Mouse (Mus musculus): ENCODE measurements at regions not wholly inside any gene's neighbourhood (a gene's known extent, or its start where the extent isn't known, plus 50 kb on each side); places are given as distances from the start of the nearest gene placed in this dataset.
"Not testable (repeated sequence)": the region's sequence is repeated elsewhere in the genome, so short reads cannot be mapped to it uniquely, and the experiment has no call there.

DNA sequence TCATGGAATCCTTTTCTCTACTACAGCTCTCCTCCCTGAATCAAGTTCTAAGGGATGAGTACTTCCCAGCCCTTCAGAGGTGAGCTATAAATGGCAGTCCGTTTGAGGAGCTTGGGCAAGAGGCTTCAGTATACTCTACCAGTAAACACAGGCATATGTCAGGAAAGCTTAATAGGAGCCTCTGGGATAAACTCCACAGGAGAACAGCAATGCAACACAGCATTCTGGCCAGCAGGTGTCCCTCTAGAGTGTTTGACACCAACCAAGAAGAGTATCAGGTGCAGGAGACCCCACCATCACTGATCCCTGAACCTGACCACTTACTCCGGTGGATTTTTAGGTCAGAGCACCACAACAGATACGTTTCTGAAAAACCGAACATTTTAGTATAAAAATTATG, 178.0 kb upstream of the Klf14 start:
- no peaks in the 10 kb centered on the region for H3K4me1 ChIP-seq (ENCODE audit: control insufficient read depth, insufficient read depth, low read length)
- H3K4me3 ChIP-seq (ENCODE audit: low read depth, low read length), result no peak overlapping the region
- H3K9ac ChIP-seq (replicated peaks; ENCODE audit: low read depth, low read length), result no peak overlapping the region
- no peaks in the 10 kb centered on the region for H3K27me3 ChIP-seq (ENCODE audit: control insufficient read depth, insufficient read depth, low read length)
- 63% methylated on average over 4 of the region's 4 CpGs for WGBS
- H3K27ac ChIP-seq (ENCODE audit: low read length), result no peak overlapping the region
- H3K36me3 ChIP-seq (ENCODE audit: control insufficient read depth, insufficient read depth, low read length), result no peaks in the 10 kb centered on the region
- H3K4me2 ChIP-seq (replicated peaks; ENCODE audit: low read depth, low read length), result no peak overlapping the region
- no peak for ATAC-seq (ENCODE audit: insufficient number of reproducible peaks, insufficient read depth, low FRiP score, low read depth)
- no peaks in the 10 kb centered on the region for H3K9me3 ChIP-seq (ENCODE audit: control insufficient read depth, low read depth, low read length)

DNA sequence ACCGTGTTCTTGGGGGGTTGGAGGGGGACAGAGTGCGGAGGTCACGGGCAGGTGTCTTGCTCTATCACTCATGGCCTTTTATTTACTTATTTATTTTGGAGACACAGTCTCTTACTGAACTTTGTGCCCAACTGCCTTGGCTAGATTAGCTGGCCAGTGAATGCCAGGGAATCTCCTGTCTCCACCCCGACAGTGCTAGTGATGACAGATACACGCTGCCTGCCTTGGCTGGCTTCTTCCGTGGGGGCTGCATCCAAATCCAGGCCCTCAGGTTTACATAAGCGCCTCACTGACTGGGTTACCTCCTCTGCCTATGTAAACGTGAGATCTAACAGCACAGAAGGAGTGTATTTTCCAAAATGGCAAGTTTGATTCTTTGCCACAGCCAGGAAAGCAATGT, 178.5 kb upstream of the Klf14 start:
- H3K9ac ChIP-seq (replicated peaks; ENCODE audit: low read depth, low read length), result no peak overlapping the region
- no peak for ATAC-seq (ENCODE audit: insufficient number of reproducible peaks, insufficient read depth, low FRiP score, low read depth)
- no peak overlapping the region for H3K4me2 ChIP-seq (replicated peaks; ENCODE audit: low read depth, low read length)
- no peaks in the 10 kb centered on the region for H3K4me1 ChIP-seq (ENCODE audit: control insufficient read depth, insufficient read depth, low read length)
- H3K27me3 ChIP-seq (ENCODE audit: control insufficient read depth, insufficient read depth, low read length), result no peaks in the 10 kb centered on the region
- no peak overlapping the region for H3K27ac ChIP-seq (ENCODE audit: low read length)
- 70% methylated on average over 8 of the region's 8 CpGs for whole genome bisulfite sequencing
- no peak overlapping the region for H3K4me3 ChIP-seq (ENCODE audit: low read depth, low read length)
- H3K9me3 ChIP-seq (ENCODE audit: control insufficient read depth, low read depth, low read length), result no peaks in the 10 kb centered on the region
- no peaks in the 10 kb centered on the region for H3K36me3 ChIP-seq (ENCODE audit: control insufficient read depth, insufficient read depth, low read length)

DNA sequence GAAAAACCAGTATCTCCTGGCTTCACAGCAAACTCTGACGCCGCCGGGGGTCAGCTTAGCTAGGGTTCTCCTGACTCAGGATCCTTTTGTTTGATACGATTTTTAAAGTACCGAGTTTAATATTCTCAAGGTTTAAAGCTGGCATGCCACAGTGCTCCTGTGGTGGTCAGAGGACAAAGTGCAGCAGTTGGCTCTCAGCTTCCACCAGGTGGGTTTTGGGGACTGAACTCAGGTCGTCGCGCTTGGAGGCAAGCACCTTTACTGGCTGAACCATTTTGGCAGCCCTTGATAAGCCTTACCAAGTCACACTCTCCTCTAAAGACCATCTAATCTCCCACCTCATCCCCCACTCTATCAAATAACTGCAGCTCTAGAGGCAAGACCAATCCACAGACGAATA, 181.1 kb upstream of the Klf14 start:
- WGBS, result 81% methylated on average over 9 of the region's 9 CpGs

DNA sequence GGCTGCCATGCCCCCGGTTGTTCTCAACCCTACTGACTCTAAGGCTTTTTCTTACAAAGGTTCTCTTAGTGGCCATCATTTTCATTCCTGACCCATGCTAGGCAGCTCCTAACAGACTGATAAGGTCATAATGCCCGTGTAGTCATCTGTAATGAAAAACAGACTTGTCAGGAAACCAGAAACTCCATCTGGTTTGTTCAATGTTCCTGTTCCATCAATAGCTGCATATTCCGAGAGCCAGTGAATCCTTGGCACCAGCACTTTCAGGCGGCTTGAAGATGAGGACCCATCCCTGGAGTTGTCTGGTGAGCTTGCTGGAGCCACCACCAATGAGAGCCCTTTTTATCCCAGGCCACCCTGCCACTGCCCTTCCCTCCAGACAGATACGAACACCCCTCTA, 181.7 kb upstream of the Klf14 start:
- H3K4me1 ChIP-seq (ENCODE audit: control insufficient read depth, insufficient read depth, low read length), result no peaks in the 10 kb centered on the region
- no peaks in the 10 kb centered on the region for H3K36me3 ChIP-seq (ENCODE audit: control insufficient read depth, insufficient read depth, low read length)
- no peaks in the 10 kb centered on the region for H3K9me3 ChIP-seq (ENCODE audit: control insufficient read depth, low read depth, low read length)
- H3K9ac ChIP-seq (replicated peaks; ENCODE audit: low read depth, low read length), result no peak overlapping the region
- 82% methylated on average over 5 of the region's 5 CpGs for WGBS
- H3K27ac ChIP-seq (ENCODE audit: low read length), result no peak overlapping the region
- no peaks in the 10 kb centered on the region for H3K27me3 ChIP-seq (ENCODE audit: control insufficient read depth, insufficient read depth, low read length)
- no peak overlapping the region for H3K4me3 ChIP-seq (ENCODE audit: low read depth, low read length)
- no peak for ATAC-seq (ENCODE audit: insufficient number of reproducible peaks, insufficient read depth, low FRiP score, low read depth)
- H3K4me2 ChIP-seq (replicated peaks; ENCODE audit: low read depth, low read length), result no peak overlapping the region

More for the DNA sequence above, 181.1 kb upstream of the Klf14 start:
- no peak for ATAC-seq (ENCODE audit: insufficient number of reproducible peaks, insufficient read depth, low FRiP score, low read depth)
- Histone ChIP-seq H3K4me1 (ENCODE audit: control insufficient read depth, insufficient read depth, low read length) (no peaks in the 10 kb centered on the region), H3K4me3 (ENCODE audit: low read depth, low read length) (no peak overlapping the region), H3K36me3 (ENCODE audit: control insufficient read depth, insufficient read depth, low read length) (no peaks in the 10 kb centered on the region), H3K27ac (ENCODE audit: low read length) (no peak overlapping the region), H3K4me2 (replicated peaks; ENCODE audit: low read depth, low read length) (no peak overlapping the region), H3K27me3 (ENCODE audit: control insufficient read depth, insufficient read depth, low read length) (no peaks in the 10 kb centered on the region), H3K9me3 (ENCODE audit: control insufficient read depth, low read depth, low read length) (no peaks in the 10 kb centered on the region), H3K9ac (replicated peaks; ENCODE audit: low read depth, low read length) (no peak overlapping the region)

DNA sequence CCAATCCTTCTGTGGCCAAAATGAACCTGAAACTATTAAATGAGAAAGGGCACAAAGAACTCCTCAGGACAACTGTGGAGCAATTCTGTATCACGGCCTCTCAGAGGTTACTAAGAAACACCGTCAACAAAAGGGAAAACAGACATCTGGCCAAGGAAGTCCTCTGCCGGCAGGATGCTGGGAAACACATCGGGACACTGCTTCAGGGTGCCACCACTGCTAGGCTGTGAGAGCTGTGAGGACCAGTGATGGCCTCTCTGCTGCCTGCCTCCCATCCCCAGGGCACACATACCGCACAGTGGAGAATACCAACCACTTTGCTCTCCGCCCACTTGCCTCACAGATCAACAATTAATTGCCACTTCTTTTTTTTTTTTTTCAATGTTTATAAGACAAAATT, 182.6 kb upstream of the Klf14 start:
- Histone ChIP-seq H3K27me3 (ENCODE audit: control insufficient read depth, insufficient read depth, low read length) (no peaks in the 10 kb centered on the region), H3K4me3 (ENCODE audit: low read depth, low read length) (no peak overlapping the region), H3K9me3 (ENCODE audit: control insufficient read depth, low read depth, low read length) (no peaks in the 10 kb centered on the region), H3K9ac (replicated peaks; ENCODE audit: low read depth, low read length) (no peak overlapping the region), H3K4me2 (replicated peaks; ENCODE audit: low read depth, low read length) (no peak overlapping the region), H3K27ac (ENCODE audit: low read length) (no peak overlapping the region), H3K4me1 (ENCODE audit: control insufficient read depth, insufficient read depth, low read length) (no peaks in the 10 kb centered on the region), H3K36me3 (ENCODE audit: control insufficient read depth, insufficient read depth, low read length) (no peaks in the 10 kb centered on the region)
- no peak for ATAC-seq (ENCODE audit: insufficient number of reproducible peaks, insufficient read depth, low FRiP score, low read depth)
- WGBS, result 80% methylated on average over 6 of the region's 6 CpGs

DNA sequence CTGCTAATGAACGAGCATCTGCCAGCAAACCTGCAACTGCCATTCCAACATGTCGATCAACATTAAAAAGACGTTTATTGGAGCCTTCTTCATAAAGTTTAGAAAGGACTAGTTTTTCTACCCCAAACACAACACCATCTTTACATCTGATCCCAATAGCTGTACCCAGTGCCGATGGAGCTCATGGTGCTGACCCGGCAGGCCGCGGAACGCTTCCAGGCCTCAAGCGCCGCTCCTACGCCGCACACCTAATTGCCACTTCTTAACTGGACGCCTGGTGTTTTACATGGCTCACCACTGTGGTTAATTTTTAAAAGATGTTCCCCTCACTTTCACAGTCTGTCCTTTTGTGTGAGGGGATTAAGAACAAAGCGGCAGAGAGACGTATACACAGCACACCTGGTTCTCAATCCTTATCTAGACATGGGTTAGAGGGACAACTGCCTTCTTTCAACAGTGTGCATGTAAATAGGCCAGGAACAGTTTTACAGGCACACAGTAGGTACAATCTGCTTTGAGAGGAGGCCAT, 183.7 kb upstream of the Klf14 start:
- not testable (repeated sequence) for H3K9me3 ChIP-seq (ENCODE audit: control insufficient read depth, low read depth, low read length); H3K4me3 ChIP-seq (ENCODE audit: low read depth, low read length); H3K9ac ChIP-seq (replicated peaks; ENCODE audit: low read depth, low read length); H3K4me1 ChIP-seq (ENCODE audit: control insufficient read depth, insufficient read depth, low read length); H3K36me3 ChIP-seq (ENCODE audit: control insufficient read depth, insufficient read depth, low read length); H3K27me3 ChIP-seq (ENCODE audit: control insufficient read depth, insufficient read depth, low read length); H3K27ac ChIP-seq (ENCODE audit: low read length); H3K4me2 ChIP-seq (replicated peaks; ENCODE audit: low read depth, low read length); ATAC-seq (ENCODE audit: insufficient number of reproducible peaks, insufficient read depth, low FRiP score, low read depth)
- WGBS, result 91% methylated on average over 15 of the region's 15 CpGs

DNA sequence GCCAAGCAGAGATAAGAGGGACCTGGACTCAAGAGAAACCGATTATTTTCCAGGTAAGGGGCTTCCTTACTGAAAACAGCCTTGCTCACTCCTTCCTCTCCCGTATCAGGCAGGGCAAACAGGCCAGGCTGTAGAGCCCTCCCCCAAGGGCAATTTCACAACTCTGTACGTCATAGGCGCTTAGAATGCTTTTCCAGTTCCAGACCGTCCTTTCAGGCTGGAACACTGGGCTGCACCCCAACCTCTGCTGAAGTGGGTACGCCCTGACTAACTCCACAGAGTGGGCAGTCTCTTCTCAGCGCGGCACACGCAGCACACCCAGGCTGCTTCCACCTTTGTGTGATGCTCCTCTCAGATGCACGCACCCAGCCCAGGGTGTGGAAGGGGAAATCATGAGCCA, 186.8 kb upstream of the Klf14 start:
- Histone ChIP-seq H3K36me3 (ENCODE audit: control insufficient read depth, insufficient read depth, low read length) (no peaks in the 10 kb centered on the region), H3K4me1 (ENCODE audit: control insufficient read depth, insufficient read depth, low read length) (no peaks in the 10 kb centered on the region), H3K4me3 (ENCODE audit: low read depth, low read length) (no peak overlapping the region), H3K4me2 (replicated peaks; ENCODE audit: low read depth, low read length) (no peak overlapping the region), H3K9ac (replicated peaks; ENCODE audit: low read depth, low read length) (no peak overlapping the region), H3K27me3 (ENCODE audit: control insufficient read depth, insufficient read depth, low read length) (no peaks in the 10 kb centered on the region), H3K9me3 (ENCODE audit: control insufficient read depth, low read depth, low read length) (no peaks in the 10 kb centered on the region), H3K27ac (ENCODE audit: low read length) (no peak overlapping the region)
- peak; percentile 56; the same call in 1 of the 2 replicates for ATAC-seq (ENCODE audit: insufficient number of reproducible peaks, insufficient read depth, low FRiP score, low read depth)
- 78% methylated on average over 10 of the region's 10 CpGs for WGBS

DNA sequence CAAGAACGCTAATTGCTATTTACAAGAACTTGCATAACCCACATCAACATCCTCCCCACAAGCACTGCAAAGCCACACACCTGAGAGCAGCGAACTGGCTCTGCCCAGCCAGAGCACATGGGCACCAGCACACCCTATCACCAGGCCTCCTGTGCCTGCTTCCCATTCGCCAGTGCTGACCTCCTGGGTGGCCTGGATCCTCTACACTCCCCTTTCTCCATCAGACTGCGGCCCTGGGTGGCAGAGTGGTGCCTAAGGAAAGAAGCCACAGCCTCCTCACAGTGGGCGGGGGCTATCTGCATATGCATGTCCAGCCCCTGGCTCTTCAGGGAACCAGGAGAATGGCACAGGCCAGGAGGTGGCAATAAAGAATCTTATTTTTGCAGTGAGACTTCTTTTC, 187.9 kb upstream of the Klf14 start:
- Histone ChIP-seq H3K27ac (ENCODE audit: low read length) (no peak overlapping the region), H3K36me3 (ENCODE audit: control insufficient read depth, insufficient read depth, low read length) (no peaks in the 10 kb centered on the region), H3K4me1 (ENCODE audit: control insufficient read depth, insufficient read depth, low read length) (no peaks in the 10 kb centered on the region), H3K9ac (replicated peaks; ENCODE audit: low read depth, low read length) (no peak overlapping the region), H3K9me3 (ENCODE audit: control insufficient read depth, low read depth, low read length) (no peaks in the 10 kb centered on the region), H3K4me3 (ENCODE audit: low read depth, low read length) (no peak overlapping the region), H3K27me3 (ENCODE audit: control insufficient read depth, insufficient read depth, low read length) (no peaks in the 10 kb centered on the region), H3K4me2 (replicated peaks; ENCODE audit: low read depth, low read length) (no peak overlapping the region)
- 41% methylated on average over 5 of the region's 5 CpGs for WGBS
- ATAC-seq (ENCODE audit: insufficient number of reproducible peaks, insufficient read depth, low FRiP score, low read depth), result no peak

DNA sequence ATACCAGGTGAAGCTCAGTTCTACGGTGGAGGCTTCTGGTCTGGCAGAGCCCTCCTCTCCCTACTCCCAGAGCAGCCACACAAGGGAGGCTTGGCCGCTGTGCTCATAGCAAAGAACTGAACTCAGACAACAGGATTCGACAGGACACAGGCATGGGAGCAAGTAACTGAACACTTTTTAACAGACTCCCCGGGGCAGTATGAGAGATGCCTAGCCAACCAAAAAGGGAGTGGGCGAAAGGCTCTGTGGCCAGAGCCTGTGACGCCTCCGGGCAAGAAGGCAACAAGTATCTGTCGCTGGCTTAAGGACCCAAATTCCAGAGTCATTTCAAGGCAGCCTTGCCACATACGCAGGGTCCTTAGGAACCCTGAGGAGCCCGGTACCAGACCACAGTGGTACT, 188.8 kb upstream of the Klf14 start:
- H3K27ac ChIP-seq (ENCODE audit: low read length), result no peak overlapping the region
- H3K36me3 ChIP-seq (ENCODE audit: control insufficient read depth, insufficient read depth, low read length), result no peaks in the 10 kb centered on the region
- no peaks in the 10 kb centered on the region for H3K4me1 ChIP-seq (ENCODE audit: control insufficient read depth, insufficient read depth, low read length)
- H3K9me3 ChIP-seq (ENCODE audit: control insufficient read depth, low read depth, low read length), result no peaks in the 10 kb centered on the region
- H3K27me3 ChIP-seq (ENCODE audit: control insufficient read depth, insufficient read depth, low read length), result no peaks in the 10 kb centered on the region
- no peak overlapping the region for H3K4me3 ChIP-seq (ENCODE audit: low read depth, low read length)
- ATAC-seq (ENCODE audit: insufficient number of reproducible peaks, insufficient read depth, low FRiP score, low read depth), result no peak
- no peak overlapping the region for H3K9ac ChIP-seq (replicated peaks; ENCODE audit: low read depth, low read length)
- WGBS, result 87% methylated on average over 10 of the region's 10 CpGs
- no peak overlapping the region for H3K4me2 ChIP-seq (replicated peaks; ENCODE audit: low read depth, low read length)

Data from stomach, embryonic 14.5 days (tissue).